Mouse (Mus musculus) forebrain, postnatal 0 days (tissue): ENCODE results near the gene Gnpat. TPM values are rescaled to one million over a fixed set of nuclear protein-coding genes. Genes with fewer than 3 reads are reported as not detected.
A peak's percentile ranks its signal among the peaks of the same experiment; 100 is the strongest.
"Not testable (repeated sequence)": the region's sequence is repeated elsewhere in the genome, so short reads cannot be mapped to it uniquely, and the experiment has no call there.

Source experiments
- ATAC-seq: fragments of 200-750 bp; cut with Nextera tagmentation; 2 replicates; pipeline ENCODE4 v1.8.0; 2017; ENCODE audit warnings: mild to moderate bottlenecking, moderate library complexity
- DNase-seq: peaks from one replicate; pipeline ENCODE4 v3.0.0-alpha.2; 2015
- H3K27ac ChIP-seq: fragments of 300-500 bp; sonication (generic); 2 replicates; pipeline ENCODE4 v1.5.1; 2014; ENCODE audit warnings: low read depth, mild to moderate bottlenecking, antibody characterized with exemption, low read length, moderate library complexity, mixed read lengths
- H3K27me3 ChIP-seq: fragments of 300-500 bp; sonication (generic); 2 replicates; pipeline ENCODE4 v1.6.1; 2014; ENCODE audit warnings: mild to moderate bottlenecking, low read length, mixed read lengths; ENCODE audit not compliant: insufficient read depth
- H3K36me3 ChIP-seq: fragments of 300-500 bp; sonication (generic); 2 replicates; pipeline ENCODE4 v1.6.1; 2014; ENCODE audit warnings: mild to moderate bottlenecking, moderate library complexity; ENCODE audit not compliant: insufficient read depth
- H3K4me1 ChIP-seq: fragments of 300-500 bp; sonication (generic); 2 replicates; pipeline ENCODE4 v1.6.1; 2014; ENCODE audit warnings: antibody characterized with exemption; ENCODE audit not compliant: insufficient read depth
- H3K4me2 ChIP-seq: fragments of 300-500 bp; sonication (generic); 2 replicates; pipeline ENCODE4 v1.6.1; 2014; ENCODE audit warnings: low read depth, mild to moderate bottlenecking, moderate library complexity
- H3K4me3 ChIP-seq: fragments of 300-500 bp; sonication (generic); 2 replicates; pipeline ENCODE4 v1.5.1; 2014; ENCODE audit warnings: low read depth, low read length, mixed read lengths
- H3K9ac ChIP-seq: fragments of 300-500 bp; sonication (generic); 2 replicates; pipeline ENCODE4 v1.6.1; 2014; ENCODE audit warnings: mild to moderate bottlenecking
- H3K9me3 ChIP-seq: fragments of 300-500 bp; sonication (generic); 2 replicates; pipeline ENCODE4 v1.6.1; 2016; ENCODE audit warnings: low read length
- CTCF ChIP-seq: sonication (generic); IDR thresholded peaks from 2 replicates; pipeline ENCODE4 v1.5.1; 2016; ENCODE audit warnings: antibody characterized with exemption, control low read depth, low read depth
- WGBS: fragments of 180-500 bp; shearing (Covaris S2); extraction: QIAGEN DNeasy Blood & Tissue Kit; methylation state at CpG from one replicate; pipeline ENCODE4 v1.1.7; 2014; 5-methylcytosine and 5-hydroxymethylcytosine counted together
- polyA plus RNA-seq: library from polyadenylated mRNA; unstranded; fragments of >200 nt; fragmentation: Nextera tagmentation; extraction: Ambion mirVana; gene quantifications from 2 replicates; pipeline ENCODE4 v1.2.1, GENCODE M21; 2015
- total RNA-seq: library from RNA; depleted of rRNA; stranded (reverse); fragments of >200 nt; gene quantifications from 2 replicates; pipeline ENCODE4 v1.2.3, GENCODE M21; 2014

Gnpat gene
- total and polyA plus RNA-seq, 2 experiments from 2014 or later, result 51.7 to 51.8 TPM

DNA sequence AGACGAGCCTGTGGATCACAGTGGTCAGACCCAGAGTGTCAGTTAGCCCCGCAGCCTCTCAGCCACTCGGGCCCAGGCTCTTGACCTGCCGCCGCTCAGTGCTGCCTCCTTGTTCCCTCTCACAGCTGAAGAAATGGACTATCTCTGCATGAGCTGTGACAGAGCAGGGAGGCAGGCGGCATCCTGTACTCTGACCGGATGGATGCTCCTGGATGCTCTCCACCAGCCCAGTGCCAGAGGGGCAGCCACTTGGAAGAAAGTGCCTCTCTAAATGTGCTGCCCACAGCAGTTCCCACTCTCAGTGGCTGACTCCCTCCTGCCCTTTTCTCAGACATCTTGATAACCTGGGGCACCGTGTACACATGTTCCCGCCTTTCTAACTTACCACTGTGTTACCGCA is 21.1 kb upstream of the Gnpat start:
- DNase-seq (no peak), ATAC-seq (no peak)
- no peak for TF ChIP-seq CTCF
- Histone ChIP-seq H3K4me1 (no peaks in the 10 kb centered on the region), H3K4me3 (no peak overlapping the region), H3K36me3 (peaks cover 34% of the 10 kb centered on the region), H3K9me3 (no peaks in the 10 kb centered on the region), H3K27ac (no peak overlapping the region), H3K27me3 (no peaks in the 10 kb centered on the region), H3K9ac (no peak overlapping the region), H3K4me2 (no peak overlapping the region)
- 89% methylated on average over 10 of the region's 10 CpGs for WGBS

DNA sequence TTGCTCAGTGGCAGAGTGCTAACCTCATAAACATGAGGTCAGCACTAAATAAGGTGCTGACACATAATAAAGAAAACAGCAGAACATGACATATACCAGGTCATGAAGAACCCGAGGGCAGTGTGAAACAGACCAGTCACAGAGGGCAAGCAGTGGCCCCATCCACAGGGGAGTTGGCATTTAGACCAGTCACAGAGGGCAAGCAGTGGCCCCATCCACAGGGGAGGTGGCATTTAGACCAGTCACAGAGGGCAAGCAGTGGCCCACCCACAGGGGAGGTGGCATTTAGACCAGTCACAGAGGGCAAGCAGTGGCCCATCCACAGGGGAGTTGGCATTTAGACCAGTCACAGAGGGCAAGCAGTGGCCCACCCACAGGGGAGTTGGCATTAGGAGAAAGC is 19.9 kb upstream of the Gnpat start:
- not testable (repeated sequence) for H3K4me2 ChIP-seq, DNase-seq, H3K4me3 ChIP-seq

GRCm38 (mm10) chr8:124845131-124845530 is 17.7 kb upstream of the Gnpat start:
- Histone ChIP-seq H3K4me2 (no peak overlapping the region), H3K9me3 (no peaks in the 10 kb centered on the region), H3K36me3 (peaks cover 17% of the 10 kb centered on the region), H3K27me3 (no peaks in the 10 kb centered on the region), H3K4me3 (no peak overlapping the region), H3K9ac (no peak overlapping the region), H3K27ac (no peak overlapping the region), H3K4me1 (no peaks in the 10 kb centered on the region)
- WGBS, result 68% methylated on average over 3 of the region's 3 CpGs
- no peak for DNase-seq
- no peak for ATAC-seq
- TF ChIP-seq CTCF, result no peak

More for the DNA sequence above, 19.9 kb upstream of the Gnpat start:
- peaks cover 34% of the 10 kb centered on the region for H3K36me3 ChIP-seq
- ATAC-seq, H3K27me3 ChIP-seq, H3K4me1 ChIP-seq, H3K27ac ChIP-seq, H3K9me3 ChIP-seq, H3K9ac ChIP-seq: not testable (repeated sequence)
- WGBS, result 97% methylated on average over 1 of the region's 1 CpGs

- Histone ChIP-seq H3K4me1 (no peaks in the 10 kb centered on the region), H3K4me2 (no peak overlapping the region), H3K9me3 (no peaks in the 10 kb centered on the region), H3K27ac (no peak overlapping the region), H3K4me3 (no peak overlapping the region), H3K27me3 (no peaks in the 10 kb centered on the region), H3K9ac (no peak overlapping the region), H3K36me3 (peaks cover 14% of the 10 kb centered on the region)
- ATAC-seq, result no peak
- DNase-seq, result no peak
- WGBS, result 92% methylated on average over 5 of the region's 5 CpGs
- TF ChIP-seq CTCF, result no peak
Observed at GRCm38 (mm10) chr8:124845573-124845972, 17.3 kb upstream of the Gnpat start.

GRCm38 (mm10) chr8:124853511-124853910 is 9.3 kb upstream of the Gnpat start:
- TF ChIP-seq CTCF, result no peak
- ATAC-seq, result no peak
- Histone ChIP-seq H3K27ac (no peak overlapping the region), H3K4me3 (no peak overlapping the region), H3K4me2 (no peak overlapping the region), H3K27me3 (no peaks in the 10 kb centered on the region), H3K9ac (no peak overlapping the region), H3K9me3 (peaks cover 15% of the 10 kb centered on the region; the same call in 1 of the 2 replicates), H3K4me1 (no peaks in the 10 kb centered on the region), H3K36me3 (peaks cover 40% of the 10 kb centered on the region)
- 100% methylated on average over 1 of the region's 1 CpGs for WGBS
- DNase-seq, result no peak

- peaks cover 44% of the 10 kb centered on the region for H3K36me3 ChIP-seq
- no peak overlapping the region for H3K4me2 ChIP-seq
- no peak for ATAC-seq
- no peaks in the 10 kb centered on the region for H3K9me3 ChIP-seq
- peak; percentile 39 for TF ChIP-seq CTCF
- DNase-seq, result no peak
- peaks cover 6% of the 10 kb centered on the region; the same call in 1 of the 2 replicates for H3K4me1 ChIP-seq
- no peak overlapping the region for H3K9ac ChIP-seq
- no peak overlapping the region for H3K27ac ChIP-seq
- no peak overlapping the region for H3K4me3 ChIP-seq
- H3K27me3 ChIP-seq, result no peaks in the 10 kb centered on the region
Observed at GRCm38 (mm10) chr8:124859466-124859865, 3.4 kb upstream of the Gnpat start.

DNA sequence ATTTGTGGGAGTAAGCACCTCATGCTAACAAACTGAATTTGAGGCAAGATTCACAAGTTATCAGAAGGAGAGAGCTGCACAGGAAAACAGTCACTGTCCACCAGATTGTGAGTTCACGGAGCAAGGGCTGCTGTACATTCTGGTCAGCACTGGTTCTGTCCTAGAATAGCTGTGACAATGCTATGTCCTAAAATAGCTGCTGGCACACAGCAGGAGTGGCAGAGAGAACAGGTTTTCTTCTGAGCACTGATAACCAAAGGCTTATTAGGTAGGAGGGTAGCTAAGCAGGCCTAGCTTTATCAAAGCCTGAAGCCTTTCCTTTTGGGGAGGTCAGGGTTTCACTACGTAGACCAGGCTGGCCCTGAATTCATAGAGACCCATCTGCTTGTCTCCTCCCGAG is 2.6 kb upstream of the Gnpat start:
- H3K4me3 ChIP-seq, result no peak overlapping the region
- H3K4me1 ChIP-seq, result peaks cover 6% of the 10 kb centered on the region; the same call in 1 of the 2 replicates
- no peak overlapping the region for H3K4me2 ChIP-seq
- WGBS, result 95% methylated on average over 3 of the region's 3 CpGs
- H3K9ac ChIP-seq, result no peak overlapping the region
- H3K36me3 ChIP-seq, result peaks cover 37% of the 10 kb centered on the region
- no peaks in the 10 kb centered on the region for H3K9me3 ChIP-seq
- TF ChIP-seq CTCF, result no peak
- no peak overlapping the region for H3K27ac ChIP-seq
- no peak for ATAC-seq
- H3K27me3 ChIP-seq, result no peaks in the 10 kb centered on the region
- no peak for DNase-seq
